Mouse (Mus musculus) right cerebral cortex, postnatal 25 days (tissue): ENCODE measurements around the gene Xbp1.

Experiments
- DNase-seq: peaks from one replicate; pipeline ENCODE4 v3.0.0; 2022

Gene Xbp1

DNA sequence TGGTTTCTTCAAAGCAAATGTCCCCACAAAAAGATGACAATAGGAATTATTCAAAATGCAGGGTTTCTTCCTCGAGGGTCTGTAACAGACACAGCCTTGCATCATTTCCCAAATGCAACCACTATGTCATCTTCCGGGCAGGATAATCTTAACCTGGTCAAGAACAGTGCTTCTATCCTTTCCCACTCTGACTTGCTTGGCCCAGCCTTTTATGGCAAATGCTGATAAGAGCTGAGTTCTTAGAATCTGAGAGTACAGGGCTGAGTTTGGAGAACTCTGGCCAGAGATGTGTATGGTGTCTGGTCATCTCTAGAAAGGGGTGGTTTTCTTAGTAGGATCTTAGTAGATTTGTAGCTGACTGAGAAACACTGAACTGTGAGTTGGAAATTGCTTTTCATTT lies 53.4 kb downstream of the Xbp1 start:
- DNase-seq, result no peak

DNA sequence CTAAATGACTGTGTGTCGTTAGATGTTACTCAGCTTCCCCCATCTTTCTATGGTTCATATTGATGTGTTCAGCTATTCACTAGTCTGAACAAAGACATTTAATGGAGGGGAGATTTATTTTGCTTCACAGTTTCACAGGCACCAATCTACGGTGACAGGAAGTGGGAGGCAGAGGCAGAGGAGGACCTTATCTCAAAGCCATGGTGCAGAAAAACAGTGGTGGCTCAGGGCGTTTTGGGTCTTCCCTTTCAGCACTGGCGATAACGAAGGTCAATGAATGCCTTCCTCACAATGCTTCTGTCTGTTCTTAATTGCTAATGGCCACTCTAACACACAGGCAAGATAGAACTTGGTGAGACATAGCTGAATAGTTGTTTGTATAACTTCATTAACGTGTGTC lies 54.6 kb downstream of the Xbp1 start:
- no peak for DNase-seq
